9 mouse cellular contexts compared by ENCODE assay signal in genomic region chr11:102147213-102147989, GRCm38 (mm10). TPM values are rescaled to one million over a fixed set of nuclear protein-coding genes. Genes with fewer than 3 reads are reported as not detected.
DNase-seq lines count a peak whose midpoint lies in the region; ATAC-seq and TF ChIP-seq lines count a peak whose summit lies in the region.
"Had no signal": no experiment of that assay in that cellular context is flagged by ENCODE, and none has a peak within 500 bp of the region (broad histone marks: within the 10 kb centered on the region; RNA-seq: fewer than 3 reads in every experiment).

No protein-coding gene starts in this region.

- no peak for ATAC-seq in kidney, postnatal 0 days (replicated peaks; ENCODE audit: low FRiP score, low read depth)
- no peak for ATAC-seq in intestine, embryonic 14.5 days (replicated peaks; ENCODE audit: low FRiP score, low TSS enrichment, low read depth)

- peaks cover 36% of the 10 kb centered on the region for H3K27me3 ChIP-seq in kidney, postnatal 0 days (ENCODE audit: insufficient read depth, low read length)
- peaks cover 54% of the 10 kb centered on the region for H3K27me3 ChIP-seq in intestine, embryonic 14.5 days (replicated peaks; ENCODE audit: control insufficient read depth, insufficient read depth, low read length)

- WGBS in kidney, postnatal 0 days = 9% methylated on average over 34 of the region's 34 CpGs
- WGBS in intestine, embryonic 14.5 days = 10% methylated on average over 34 of the region's 34 CpGs

- no peak overlapping the region for H3K9ac ChIP-seq in kidney, postnatal 0 days (ENCODE audit: low read depth, low read length)
- H3K9ac ChIP-seq in intestine, embryonic 14.5 days (ENCODE audit: low read length) = no peak overlapping the region

- H3K4me2 ChIP-seq in kidney, postnatal 0 days (ENCODE audit: low read length) = peak overlapping the region; percentile 33; the same call in 1 of the 2 replicates
- no peak overlapping the region for H3K4me2 ChIP-seq in intestine, embryonic 14.5 days (ENCODE audit: low read length)

- H3K4me1 ChIP-seq in kidney, postnatal 0 days (replicated peaks; ENCODE audit: insufficient read depth, low read length) = peaks cover 9% of the 10 kb centered on the region; the same call in 1 of the 2 replicates
- H3K4me1 ChIP-seq in intestine, embryonic 14.5 days (replicated peaks; ENCODE audit: control insufficient read depth, insufficient read depth, low read length) = peaks cover 8% of the 10 kb centered on the region

- no peaks in the 10 kb centered on the region for H3K36me3 ChIP-seq in kidney, postnatal 0 days (ENCODE audit: insufficient read depth, low read length)
- H3K36me3 ChIP-seq in intestine, embryonic 14.5 days (ENCODE audit: control insufficient read depth, insufficient read depth, low read length) = no peaks in the 10 kb centered on the region

- peak; percentile 30 for DNase-seq in embryo, embryonic 11 days
- DNase-seq in embryo, embryonic 9.5 days (ENCODE audit: extremely low spot score) = no peak
- DNase-seq in kidney, postnatal 0 days (ENCODE audit: low spot score) = no peak
- DNase-seq in kidney, adult 8-10 months = no peak
- DNase-seq in intestine, embryonic 14.5 days (ENCODE audit: low spot score) = no peak
- DNase-seq in neural tube, embryonic 10.5 days (ENCODE audit: extremely low spot score, low spot score) = peak; percentile 30
- DNase-seq in adipocyte (ENCODE audit: low spot score) = no peak
- DNase-seq in Muller cell, postnatal 12 days (ENCODE audit: inconsistent ontology term) = no peak
- DNase-seq: cerebellum, adult 18-20 months had no signal

- no peak overlapping the region for H3K4me3 ChIP-seq in kidney, postnatal 0 days (replicated peaks; ENCODE audit: low read depth, low read length)
- H3K4me3 ChIP-seq in intestine, embryonic 14.5 days (ENCODE audit: low read depth, low read length) = peak overlapping the region; percentile 13; the same call in 1 of the 2 replicates

- TF ChIP-seq CTCF in kidney, postnatal 0 days (IDR thresholded peaks at IDR 0.05; ENCODE audit: low read depth) = peak; percentile 32; the same call in 1 of the 2 replicates

- H3K27ac ChIP-seq in kidney, postnatal 0 days = no peak overlapping the region
- H3K27ac ChIP-seq in intestine, embryonic 14.5 days (ENCODE audit: low read depth) = no peak overlapping the region

- no peaks in the 10 kb centered on the region for H3K9me3 ChIP-seq in kidney, postnatal 0 days (replicated peaks; ENCODE audit: low read length)
- H3K9me3 ChIP-seq in intestine, embryonic 14.5 days (ENCODE audit: control insufficient read depth, low read length) = no peaks in the 10 kb centered on the region

RNA-seq across cellular contexts. Expression of gene Nags, which starts 2.1 kb away (rescaled TPM):
- polyA plus RNA-seq in kidney, postnatal 0 days (2015; fragmentation: Nextera tagmentation; extraction: Ambion mirVana) = not detected in 2 replicates
- 1.7 and 3.4 TPM in 2 replicates for polyA plus RNA-seq in intestine, embryonic 14.5 days (2014; fragmentation: Nextera tagmentation; extraction: Ambion mirVana)

RNA-seq across cellular contexts. Expression of gene Tmem101, which starts 8.8 kb away (rescaled TPM):
- polyA plus RNA-seq in kidney, postnatal 0 days (2015; fragmentation: Nextera tagmentation; extraction: Ambion mirVana) = 25.0 and 28.6 TPM in 2 replicates
- polyA plus RNA-seq in intestine, embryonic 14.5 days (2014; fragmentation: Nextera tagmentation; extraction: Ambion mirVana) = 22.6 and 27.1 TPM in 2 replicates

RNA-seq across cellular contexts. Expression of gene Lsm12, which starts 37.7 kb away (rescaled TPM):
- 111 and 123 TPM in 2 replicates for polyA plus RNA-seq in kidney, postnatal 0 days (2015; fragmentation: Nextera tagmentation; extraction: Ambion mirVana)
- 88.4 and 89.9 TPM in 2 replicates for polyA plus RNA-seq in intestine, embryonic 14.5 days (2014; fragmentation: Nextera tagmentation; extraction: Ambion mirVana)

RNA-seq across cellular contexts. Expression of gene Pyy, which starts 39.8 kb away (rescaled TPM):
- polyA plus RNA-seq in kidney, postnatal 0 days (2015; fragmentation: Nextera tagmentation; extraction: Ambion mirVana) = not detected in 2 replicates
- 41.5 TPM in 1 of 2 replicates, not detected in the other for polyA plus RNA-seq in intestine, embryonic 14.5 days (2014; fragmentation: Nextera tagmentation; extraction: Ambion mirVana)

RNA-seq across cellular contexts. Expression of gene G6pc3, which starts 42.0 kb away (rescaled TPM):
- polyA plus RNA-seq in kidney, postnatal 0 days (2015; fragmentation: Nextera tagmentation; extraction: Ambion mirVana) = 41.4 and 43.6 TPM in 2 replicates
- 36.0 and 37.4 TPM in 2 replicates for polyA plus RNA-seq in intestine, embryonic 14.5 days (2014; fragmentation: Nextera tagmentation; extraction: Ambion mirVana)

Comparison
In these comparisons a context has a peak if more than half of its experiments do, and no peak if none do; other contexts are left out.
1. DNase-seq: peak in embryo, embryonic 11 days (single experiment) and neural tube, embryonic 10.5 days (single experiment); none in embryo, embryonic 9.5 days (single experiment), kidney, postnatal 0 days (single experiment), kidney, adult 8-10 months (0 of 2), intestine, embryonic 14.5 days (single experiment), adipocyte (single experiment) and Muller cell, postnatal 12 days (single experiment).